Mouse (Mus musculus) E14TG2a.4 (cell line): ENCODE data around the gene Mgat5b.

Experiments
- H3K27me3 ChIP-seq: 2 replicates; pipeline ENCODE4 v1.6.1; 2014; ENCODE audit warnings: low read length, control low read depth; ENCODE audit not compliant: insufficient read depth
- H3K36me3 ChIP-seq: 2 replicates; pipeline ENCODE4 v1.6.1; 2014; ENCODE audit warnings: low read length, control low read depth; ENCODE audit not compliant: insufficient read depth
- H3K4me1 ChIP-seq: replicated peaks from 2 replicates; pipeline ENCODE4 v1.6.1; 2014; ENCODE audit warnings: low read depth, low read length, control low read depth
- H3K4me3 ChIP-seq: replicated peaks from 2 replicates; pipeline ENCODE4 v1.5.1; 2014; ENCODE audit warnings: mild to moderate bottlenecking, low read length
- H3K9me3 ChIP-seq: 2 replicates; pipeline ENCODE4 v1.6.1; 2014; ENCODE audit warnings: low read length, control low read depth
- CTCF ChIP-seq: conservative IDR thresholded peaks from 2 replicates; pipeline ENCODE4 v1.5.1; 2014; ENCODE audit warnings: low read length
- NANOG ChIP-seq: IDR thresholded peaks from 2 replicates; pipeline ENCODE4 v1.6.1; 2014; ENCODE audit warnings: borderline replicate concordance, low read length, mixed read lengths
- POU5F1 ChIP-seq: IDR thresholded peaks from 2 replicates; pipeline ENCODE4 v1.6.1; 2014; ENCODE audit warnings: low read length, borderline replicate concordance

The Mgat5b gene

DNA sequence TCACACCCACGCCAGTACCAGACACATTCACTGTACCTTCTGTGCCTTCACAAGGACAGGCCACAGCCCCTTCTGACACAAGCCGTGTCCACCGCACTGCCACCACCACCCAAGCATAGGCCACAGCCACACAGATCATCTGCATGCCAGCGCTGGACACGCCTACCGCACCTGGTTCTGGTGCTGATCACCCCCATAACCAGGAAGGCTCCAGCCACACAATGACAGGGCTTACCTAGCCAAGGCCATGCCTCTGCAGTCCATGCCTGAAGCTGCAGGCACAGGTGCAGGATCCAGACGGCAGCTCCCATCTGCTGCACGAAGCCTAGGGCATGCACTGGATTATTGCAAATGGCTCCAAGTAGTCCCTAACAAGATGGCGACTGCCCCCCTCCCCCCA, 54.8 kb downstream of the Mgat5b start:
- no peaks in the 10 kb centered on the region for H3K9me3 ChIP-seq
- peaks cover 46% of the 10 kb centered on the region for H3K36me3 ChIP-seq
- peaks cover 79% of the 10 kb centered on the region for H3K4me1 ChIP-seq
- TF ChIP-seq NANOG, result no peak
- no peak for TF ChIP-seq POU5F1
- TF ChIP-seq CTCF, result no peak
- no peaks in the 10 kb centered on the region for H3K27me3 ChIP-seq
- peak overlapping the region; percentile 72 for H3K4me3 ChIP-seq

- peak overlapping the region; percentile 72 for H3K4me3 ChIP-seq
- no peaks in the 10 kb centered on the region for H3K9me3 ChIP-seq
- TF ChIP-seq POU5F1 (no peak), NANOG (no peak), CTCF (no peak)
- peaks cover 77% of the 10 kb centered on the region for H3K4me1 ChIP-seq
- no peaks in the 10 kb centered on the region for H3K27me3 ChIP-seq
- H3K36me3 ChIP-seq, result peaks cover 54% of the 10 kb centered on the region
These were observed 55.7 kb downstream of the Mgat5b start for GRCm38 (mm10) chr11:116974341-116974740.

GRCm38 (mm10) chr11:116980313-116980712, 61.6 kb downstream of the Mgat5b start:
- H3K9me3 ChIP-seq, result no peaks in the 10 kb centered on the region
- H3K27me3 ChIP-seq, result no peaks in the 10 kb centered on the region
- TF ChIP-seq NANOG (no peak), CTCF (no peak), POU5F1 (no peak)
- H3K4me1 ChIP-seq, result peaks cover 48% of the 10 kb centered on the region
- H3K4me3 ChIP-seq, result no peak overlapping the region
- peaks cover 74% of the 10 kb centered on the region for H3K36me3 ChIP-seq

DNA sequence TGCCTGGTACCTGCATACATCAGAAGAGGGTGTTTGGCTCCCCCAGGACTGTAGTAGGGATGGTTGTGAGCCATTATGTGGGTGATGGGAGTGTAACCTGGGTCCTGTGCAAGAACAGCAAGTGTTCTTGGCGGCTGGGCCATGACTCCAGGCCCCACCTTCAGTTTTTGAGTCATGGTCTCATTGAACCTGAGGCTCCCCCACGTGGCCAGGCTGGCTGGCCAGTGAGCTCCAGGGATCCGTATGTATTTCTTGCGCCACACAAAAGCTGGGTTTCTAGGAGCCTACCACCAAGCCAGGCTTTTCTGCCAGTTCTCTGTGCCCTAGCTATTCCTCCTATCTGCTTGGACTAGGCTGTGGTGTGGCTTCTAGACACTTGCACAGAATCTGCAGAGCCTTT, 63.9 kb downstream of the Mgat5b start:
- peaks cover 67% of the 10 kb centered on the region for H3K36me3 ChIP-seq
- no peak for TF ChIP-seq NANOG
- no peak for TF ChIP-seq POU5F1
- TF ChIP-seq CTCF, result no peak
- H3K4me1 ChIP-seq, result peaks cover 69% of the 10 kb centered on the region
- no peaks in the 10 kb centered on the region for H3K27me3 ChIP-seq
- no peaks in the 10 kb centered on the region for H3K9me3 ChIP-seq
- no peak overlapping the region for H3K4me3 ChIP-seq

GRCm38 (mm10) chr11:116985504-116986385, 67.1 kb downstream of the Mgat5b start:
- TF ChIP-seq CTCF, result no peak
- TF ChIP-seq POU5F1, result no peak
- TF ChIP-seq NANOG, result no peak
- no peak overlapping the region for H3K4me3 ChIP-seq
- H3K36me3 ChIP-seq, result peaks cover 50% of the 10 kb centered on the region
- no peaks in the 10 kb centered on the region for H3K9me3 ChIP-seq
- 0 out of 2 replicates have a peak, but pooled peaks cover 2% of the 10 kb centered on the region for H3K27me3 ChIP-seq
- peaks cover 56% of the 10 kb centered on the region for H3K4me1 ChIP-seq

GRCm38 (mm10) chr11:116988131-116988530, 69.5 kb downstream of the Mgat5b start:
- Histone ChIP-seq H3K27me3 (peaks cover 8% of the 10 kb centered on the region), H3K4me1 (peaks cover 67% of the 10 kb centered on the region), H3K9me3 (no peaks in the 10 kb centered on the region), H3K4me3 (peak overlapping the region; percentile 17; the same call in 1 of the 2 replicates), H3K36me3 (peaks cover 33% of the 10 kb centered on the region)
- no peak for TF ChIP-seq NANOG
- TF ChIP-seq CTCF, result no peak
- TF ChIP-seq POU5F1, result no peak

DNA sequence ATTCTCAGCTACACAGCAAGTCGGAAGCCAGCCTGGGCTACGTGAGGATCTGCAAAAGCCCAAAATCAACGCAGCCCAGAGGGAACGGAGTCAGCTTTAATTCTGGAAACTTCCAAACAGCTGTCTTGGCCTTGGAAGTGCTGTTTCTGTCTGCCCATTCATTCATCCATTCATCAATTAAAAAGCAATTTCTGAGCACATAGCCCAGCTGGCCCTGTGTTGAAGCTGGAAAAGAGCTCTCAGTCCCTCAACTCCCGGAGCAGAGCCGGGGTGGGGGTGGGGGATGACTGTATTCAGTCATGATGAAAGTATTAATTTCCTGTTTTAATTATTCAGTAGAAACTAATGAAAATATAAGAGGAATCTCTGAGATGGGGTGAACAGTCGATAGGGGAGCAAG, 71.6 kb downstream of the Mgat5b start:
- no peak for TF ChIP-seq CTCF
- no peak for TF ChIP-seq NANOG
- TF ChIP-seq POU5F1, result no peak
- Histone ChIP-seq H3K36me3 (peaks cover 14% of the 10 kb centered on the region), H3K4me3 (no peak overlapping the region), H3K27me3 (peaks cover 18% of the 10 kb centered on the region), H3K9me3 (no peaks in the 10 kb centered on the region), H3K4me1 (peaks cover 82% of the 10 kb centered on the region)

GRCm38 (mm10) chr11:116991410-116991809, 72.7 kb downstream of the Mgat5b start:
- TF ChIP-seq POU5F1 (no peak), CTCF (no peak), NANOG (no peak)
- Histone ChIP-seq H3K4me3 (no peak overlapping the region), H3K27me3 (peaks cover 24% of the 10 kb centered on the region), H3K4me1 (peaks cover 82% of the 10 kb centered on the region), H3K9me3 (no peaks in the 10 kb centered on the region), H3K36me3 (peaks cover 9% of the 10 kb centered on the region)

DNA sequence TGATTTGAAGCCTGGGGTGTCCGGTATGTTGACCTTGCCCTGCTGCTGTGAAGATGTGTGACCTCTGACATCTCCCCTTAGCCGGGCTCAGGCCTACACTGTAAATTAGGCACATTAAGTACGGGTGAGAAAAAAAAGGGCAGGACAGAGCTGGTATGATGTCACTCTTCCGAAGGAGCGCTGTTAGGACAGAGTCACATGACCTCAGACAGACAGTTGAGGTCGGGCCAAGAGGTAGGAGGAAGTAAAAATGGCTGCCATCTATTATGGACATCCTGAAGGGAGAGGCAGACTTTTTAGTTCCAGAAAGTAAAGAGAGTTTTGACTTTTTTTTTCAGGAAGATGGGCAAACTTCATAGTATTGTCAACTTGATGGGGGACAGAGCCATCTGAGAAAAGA, 73.3 kb downstream of the Mgat5b start:
- no peak overlapping the region for H3K4me3 ChIP-seq
- no peaks in the 10 kb centered on the region for H3K9me3 ChIP-seq
- TF ChIP-seq NANOG, result no peak
- TF ChIP-seq CTCF, result no peak
- TF ChIP-seq POU5F1, result no peak
- peaks cover 82% of the 10 kb centered on the region for H3K4me1 ChIP-seq
- peaks cover 24% of the 10 kb centered on the region for H3K27me3 ChIP-seq
- H3K36me3 ChIP-seq, result peaks cover 9% of the 10 kb centered on the region
